Mouse (Mus musculus) thymus, adult 2 months (tissue): ENCODE measurements around the gene Vamp3. TPM values are rescaled to one million over a fixed set of nuclear protein-coding genes. Genes with fewer than 3 reads are reported as not detected.

Source experiments
- DNase-seq: peaks from one replicate; pipeline ENCODE4 v3.0.0; 2021
- H3K27ac ChIP-seq: fragments of 200-500 bp; 2 replicates; pipeline ENCODE4 v1.5.1; 2012; ENCODE audit warnings: low read length, control low read depth; ENCODE audit not compliant: control insufficient read depth, insufficient read depth
- H3K27me3 ChIP-seq: fragments of 200-500 bp; 2 replicates; pipeline ENCODE4 v1.6.1; 2012; ENCODE audit warnings: mild to moderate bottlenecking, low read length, moderate library complexity, mixed read lengths; ENCODE audit not compliant: control insufficient read depth, insufficient read depth
- H3K36me3 ChIP-seq: fragments of 200-500 bp; 2 replicates; pipeline ENCODE4 v1.6.1; 2012; ENCODE audit warnings: mild to moderate bottlenecking, low read length, moderate library complexity; ENCODE audit not compliant: control insufficient read depth, insufficient read depth
- H3K4me1 ChIP-seq: fragments of 200-500 bp; replicated peaks from 2 replicates; pipeline ENCODE4 v1.6.1; 2012; ENCODE audit warnings: low read length; ENCODE audit not compliant: control insufficient read depth, insufficient read depth
- H3K4me3 ChIP-seq: fragments of 200-500 bp; 2 replicates; pipeline ENCODE4 v1.5.1; 2012; ENCODE audit warnings: mild to moderate bottlenecking, low read length, control low read depth, moderate library complexity; ENCODE audit not compliant: control insufficient read depth, insufficient read depth
- CTCF ChIP-seq: fragments of 200-500 bp; IDR thresholded peaks from 2 replicates; pipeline ENCODE4 v1.5.1; 2012; ENCODE audit warnings: mild to moderate bottlenecking, control low read depth, low read length, moderate library complexity, borderline replicate concordance; ENCODE audit not compliant: control insufficient read depth, poor library complexity, insufficient read depth; ENCODE audit errors: extremely low read depth
- POLR2A ChIP-seq: fragments of 200-500 bp; IDR thresholded peaks from 2 replicates; pipeline ENCODE4 v1.6.1; 2012; ENCODE audit warnings: mild to moderate bottlenecking, low read length, control low read depth, moderate library complexity; ENCODE audit not compliant: control insufficient read depth, poor library complexity, insufficient read depth; ENCODE audit errors: extremely low read depth
- WGBS: fragments of 180-500 bp; shearing (Covaris S2); methylation state at CpG from one replicate; pipeline ENCODE4 v1.1.7; 2018; 5-methylcytosine and 5-hydroxymethylcytosine counted together
- polyA plus RNA-seq: library from polyadenylated mRNA; depleted of rRNA; stranded (reverse); fragments of >200 nt; gene quantifications from 2 replicates; pipeline ENCODE4 v1.2.3, GENCODE M21; 2012; rRNA removed

Vamp3 gene
- polyA plus RNA-seq = 27.2 and 30.9 TPM in 2 replicates

DNA sequence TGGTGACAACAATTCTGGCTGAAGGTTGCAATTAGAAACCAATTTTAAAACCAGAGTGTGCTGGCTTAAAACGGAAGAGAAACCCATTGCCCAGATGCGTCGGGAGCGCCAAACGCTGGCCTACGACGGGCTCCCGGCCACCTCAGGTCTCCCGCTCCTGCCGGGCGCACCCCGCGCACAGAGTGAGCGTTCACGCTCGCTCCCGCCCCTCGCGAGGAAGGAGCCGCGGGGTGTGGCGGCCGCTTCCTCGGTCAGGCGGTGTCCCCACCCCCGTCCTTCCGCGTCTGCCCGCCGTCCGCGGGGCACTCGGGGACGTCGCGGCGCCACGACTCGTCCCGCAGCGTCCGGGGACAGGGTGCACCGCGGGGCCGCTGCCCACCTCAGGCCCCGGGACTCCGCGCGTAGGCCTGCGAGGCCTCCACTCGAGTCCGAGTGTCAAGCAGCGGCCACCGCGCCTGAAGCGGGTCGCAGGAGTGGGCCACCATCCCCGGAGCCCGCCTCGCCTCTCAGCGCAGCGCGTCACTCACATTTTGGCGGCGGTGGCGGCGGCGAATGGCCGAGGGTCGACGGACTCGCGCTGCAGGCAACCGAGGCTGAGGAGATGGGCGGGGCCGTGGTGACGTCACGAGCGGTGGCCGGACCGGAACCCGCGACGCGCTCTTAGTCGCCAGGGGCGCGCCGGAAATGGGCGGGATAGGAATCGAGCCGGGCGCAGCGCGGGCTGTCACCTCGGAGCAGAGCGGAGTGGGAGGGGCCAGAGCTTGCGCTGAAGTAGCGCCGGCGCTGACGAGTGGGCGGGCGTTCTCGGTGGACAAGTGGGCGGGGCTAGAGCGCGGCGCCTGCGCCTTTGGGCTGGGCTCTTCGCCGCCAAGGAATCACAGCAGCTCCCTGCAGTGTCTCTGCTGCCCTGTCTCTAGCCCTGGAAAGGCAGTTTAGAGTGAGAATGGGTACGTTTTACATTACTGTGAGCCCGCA is at the start of gene Vamp3:
Gene Vamp3, minus strand, starts transcription at position 617 of the 975 bp plus-strand sequence.
- under 1% methylated on average over 113 of the region's 114 CpGs for WGBS
- no peaks in the 10 kb centered on the region for H3K36me3 ChIP-seq
- H3K4me3 ChIP-seq = peak within 1 kb of the TSS; percentile 65
- TF ChIP-seq POLR2A = 0 out of 2 replicates have a peak, but pooled peaks have one; percentile 40
- TF ChIP-seq CTCF = no peak; the same call in 1 of the 2 replicates
- peaks cover 3% of the 10 kb centered on the region for H3K4me1 ChIP-seq
- H3K27me3 ChIP-seq = no peaks in the 10 kb centered on the region
- no peak within 1 kb of the TSS for H3K27ac ChIP-seq
- peak; percentile 99 for DNase-seq

- Histone ChIP-seq H3K27ac (no peak overlapping the region), H3K4me3 (no peak overlapping the region), H3K4me1 (peaks cover 7% of the 10 kb centered on the region), H3K36me3 (no peaks in the 10 kb centered on the region), H3K27me3 (peaks cover 3% of the 10 kb centered on the region; the same call in 1 of the 2 replicates)
- TF ChIP-seq CTCF (no peak), POLR2A (no peak)
- WGBS = 53% methylated on average over 10 of the region's 10 CpGs
- no peak for DNase-seq
Measured at GRCm38 (mm10) chr4:151106468-151106867, 48.7 kb upstream of the Vamp3 start.

DNA sequence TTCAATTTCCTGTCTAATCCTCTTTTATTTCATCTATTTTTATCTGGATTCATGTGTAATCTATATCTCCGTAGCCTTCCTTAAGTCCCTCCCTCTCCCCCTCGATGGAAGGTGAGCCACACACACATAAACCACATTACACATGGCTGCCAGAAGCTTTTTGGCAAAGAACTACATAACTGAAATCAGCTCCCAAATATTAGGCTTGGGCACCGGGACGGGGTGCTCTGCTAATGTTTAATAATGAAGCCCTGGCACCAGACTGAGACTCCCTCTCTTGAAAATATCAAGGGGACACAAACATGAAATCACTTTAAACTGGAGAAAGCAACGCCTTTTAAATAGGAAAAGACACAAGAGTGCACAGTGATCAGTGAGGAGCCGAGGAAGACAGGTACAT is 48.1 kb upstream of the Vamp3 start:
- no peak overlapping the region for H3K4me3 ChIP-seq
- TF ChIP-seq CTCF (no peak), POLR2A (no peak)
- no peak overlapping the region for H3K27ac ChIP-seq
- peaks cover 3% of the 10 kb centered on the region; the same call in 1 of the 2 replicates for H3K27me3 ChIP-seq
- DNase-seq = no peak
- peaks cover 7% of the 10 kb centered on the region for H3K4me1 ChIP-seq
- H3K36me3 ChIP-seq = no peaks in the 10 kb centered on the region
- 82% methylated on average over 6 of the region's 6 CpGs for WGBS

GRCm38 (mm10) chr4:151104147-151104546 is 46.4 kb upstream of the Vamp3 start:
- Histone ChIP-seq H3K4me3 (no peak overlapping the region), H3K27ac (no peak overlapping the region), H3K27me3 (peaks cover 3% of the 10 kb centered on the region; the same call in 1 of the 2 replicates), H3K4me1 (peaks cover 7% of the 10 kb centered on the region), H3K36me3 (no peaks in the 10 kb centered on the region)
- DNase-seq = no peak
- 92% methylated on average over 10 of the region's 10 CpGs for WGBS
- TF ChIP-seq CTCF (no peak), POLR2A (no peak)

- Histone ChIP-seq H3K4me3 (no peak overlapping the region), H3K27ac (no peak overlapping the region), H3K27me3 (peaks cover 3% of the 10 kb centered on the region; the same call in 1 of the 2 replicates), H3K36me3 (no peaks in the 10 kb centered on the region), H3K4me1 (peaks cover 7% of the 10 kb centered on the region)
- no peak for TF ChIP-seq CTCF
- no peak for TF ChIP-seq POLR2A
- no peak for DNase-seq
- WGBS = 91% methylated on average over 11 of the region's 11 CpGs
Measured at GRCm38 (mm10) chr4:151103646-151104045, 45.9 kb upstream of the Vamp3 start.

GRCm38 (mm10) chr4:151097104-151097438 is 39.3 kb upstream of the Vamp3 start:
- WGBS = 89% methylated on average over 11 of the region's 11 CpGs
- H3K36me3 ChIP-seq = no peaks in the 10 kb centered on the region
- TF ChIP-seq CTCF (no peak), POLR2A (no peak)
- H3K4me1 ChIP-seq = no peaks in the 10 kb centered on the region
- DNase-seq = no peak
- H3K4me3 ChIP-seq = no peak overlapping the region
- no peak overlapping the region for H3K27ac ChIP-seq
- no peaks in the 10 kb centered on the region for H3K27me3 ChIP-seq
